Mouse (Mus musculus): ENCODE data around the gene Slc47a2. TPM values are rescaled to one million over a fixed set of nuclear protein-coding genes. Genes with fewer than 3 reads are reported as not detected.

The Slc47a2 gene
- not detected for total RNA-seq (2022)

- DNase-seq (ENCODE audit: low spot score in 2 of 2): no peak
Observed at GRCm38 (mm10) chr11:61342505-61343420, at the start of gene Slc47a2. Slc47a2 (minus strand) TSS chr11:61342860.

GRCm38 (mm10) chr11:61388936-61389335 lies 46.3 kb upstream of the Slc47a2 start:
- no peak for DNase-seq (ENCODE audit: low spot score in 2 of 2)

- DNase-seq (ENCODE audit: low spot score in 2 of 2): no peak
Observed at GRCm38 (mm10) chr11:61388012-61388411, 45.4 kb upstream of the Slc47a2 start.

GRCm38 (mm10) chr11:61387233-61387632 lies 44.6 kb upstream of the Slc47a2 start:
- no peak for DNase-seq (ENCODE audit: low spot score in 2 of 2)

- no peak for DNase-seq (ENCODE audit: low spot score in 2 of 2)
Observed at GRCm38 (mm10) chr11:61385725-61386124, 43.1 kb upstream of the Slc47a2 start.

- no peak for DNase-seq (ENCODE audit: low spot score in 2 of 2)
Observed at GRCm38 (mm10) chr11:61381272-61381671, 38.6 kb upstream of the Slc47a2 start.

- no peak for DNase-seq (ENCODE audit: low spot score in 2 of 2)
Observed at GRCm38 (mm10) chr11:61378651-61379050, 36.0 kb upstream of the Slc47a2 start.

GRCm38 (mm10) chr11:61377881-61378613 lies 35.4 kb upstream of the Slc47a2 start, which contains the start of gene Slc47a1:
Slc47a1 (minus strand) TSS chr11:61378345.
- DNase-seq (ENCODE audit: low spot score in 2 of 2): peak; percentile 27 to 31

- DNase-seq (ENCODE audit: low spot score in 2 of 2): no peak
Observed at GRCm38 (mm10) chr11:61368668-61369067, 26.0 kb upstream of the Slc47a2 start.

- DNase-seq (ENCODE audit: low spot score in 2 of 2): no peak
Observed at GRCm38 (mm10) chr11:61366517-61367273, 24.0 kb upstream of the Slc47a2 start.

GRCm38 (mm10) chr11:61365938-61366337 lies 23.3 kb upstream of the Slc47a2 start:
- no peak for DNase-seq (ENCODE audit: low spot score in 2 of 2)

GRCm38 (mm10) chr11:61364096-61364495 lies 21.4 kb upstream of the Slc47a2 start:
- DNase-seq (ENCODE audit: low spot score in 2 of 2): no peak

- DNase-seq (ENCODE audit: low spot score in 2 of 2): no peak
Observed at GRCm38 (mm10) chr11:61361515-61362190, 19.0 kb upstream of the Slc47a2 start.

- DNase-seq (ENCODE audit: low spot score in 2 of 2): no peak
Observed at GRCm38 (mm10) chr11:61356600-61356999, 13.9 kb upstream of the Slc47a2 start.

GRCm38 (mm10) chr11:61356111-61356510 lies 13.5 kb upstream of the Slc47a2 start:
- DNase-seq (ENCODE audit: low spot score in 2 of 2): no peak

- no peak for DNase-seq (ENCODE audit: low spot score in 2 of 2)
Observed at GRCm38 (mm10) chr11:61355351-61355750, 12.7 kb upstream of the Slc47a2 start.

- DNase-seq (ENCODE audit: low spot score in 2 of 2): no peak
Observed at GRCm38 (mm10) chr11:61354346-61354745, 11.7 kb upstream of the Slc47a2 start.

- no peak for DNase-seq (ENCODE audit: low spot score in 2 of 2)
Observed at GRCm38 (mm10) chr11:61353038-61353437, 10.4 kb upstream of the Slc47a2 start.

GRCm38 (mm10) chr11:61352138-61352651 lies 9.5 kb upstream of the Slc47a2 start:
- DNase-seq (ENCODE audit: low spot score in 2 of 2): no peak

- DNase-seq (ENCODE audit: low spot score in 2 of 2): peak; percentile 45
Observed at GRCm38 (mm10) chr11:61349337-61349736, 6.7 kb upstream of the Slc47a2 start.

- no peak for DNase-seq (ENCODE audit: low spot score in 2 of 2)
Observed at GRCm38 (mm10) chr11:61346133-61346532, 3.5 kb upstream of the Slc47a2 start.
